Mouse (Mus musculus) C2C12 (cell line): Measurements from ENCODE around the gene Spns1.

Experiments
- CTCF ChIP-seq: IDR thresholded peaks from one replicate; pipeline ENCODE4 v1.5.1; 2011; ENCODE audit not compliant: control insufficient read depth, insufficient read depth, insufficient read length
- FOSL1 ChIP-seq: IDR thresholded peaks from one replicate; pipeline ENCODE4 v1.8.0; 2011; ENCODE audit warnings: mild to moderate bottlenecking, low read length; ENCODE audit not compliant: poor library complexity, insufficient read depth, severe bottlenecking

GRCm38 (mm10) chr7:126354738-126355614, 22.3 kb downstream of the Spns1 start:
- TF ChIP-seq CTCF (no peak), FOSL1 (no peak)
